Mouse (Mus musculus) liver, postnatal 0 days (tissue): ENCODE measurements around the gene Amh.

Experiments used
- CTCF ChIP-seq: sonication (generic); IDR thresholded peaks from 2 replicates; pipeline ENCODE4 v1.5.1; 2016; ENCODE audit warnings: antibody characterized with exemption, low read depth
- EP300 ChIP-seq: IDR thresholded peaks from 2 replicates; pipeline ENCODE4 v1.6.1; 2016; ENCODE audit warnings: antibody characterized with exemption, low read depth, mild to moderate bottlenecking

- TF ChIP-seq CTCF (no peak), EP300 (peak; percentile 46; the same call in 1 of the 2 replicates)
Measured at GRCm38 (mm10) chr10:80856908-80857307, 51.9 kb downstream of the Amh start.
